In the genomic region with DNA sequence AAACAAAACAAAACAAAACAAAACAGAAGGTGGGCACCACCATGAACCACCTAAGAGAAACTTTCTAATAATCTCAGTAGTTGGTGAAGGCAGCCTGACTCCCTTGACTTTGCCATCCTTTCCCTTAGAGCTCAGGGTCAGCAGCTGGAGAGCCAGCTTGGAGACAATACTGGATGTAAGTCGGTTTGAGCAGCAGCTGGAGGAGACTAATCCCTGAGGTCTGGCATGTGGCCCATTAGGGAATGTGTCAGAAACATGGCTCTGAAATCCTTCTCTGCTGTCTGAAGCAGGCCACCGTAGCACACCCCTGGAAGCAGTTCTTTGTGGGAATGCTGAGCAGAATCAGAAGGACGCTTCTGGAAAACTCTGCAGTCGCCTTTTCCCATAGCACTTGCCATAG, we compare ENCODE assay signal across 17 mouse cellular contexts. TPM values are rescaled to one million over a fixed set of nuclear protein-coding genes. Genes with fewer than 3 reads are reported as not detected.
DNase-seq lines count a peak whose midpoint lies in the region; ATAC-seq lines count a peak whose summit lies in the region.
"Had no signal": no experiment of that assay in that cellular context is flagged by ENCODE, and none has a peak within 500 bp of the region (broad histone marks: within the 10 kb centered on the region; RNA-seq: fewer than 3 reads in every experiment).

No protein-coding gene starts in this region.

- ATAC-seq in heart, embryonic 13.5 days (ENCODE audit: extremely low read depth, insufficient number of reproducible peaks, low FRiP score, low TSS enrichment): no peak
- ATAC-seq in hindbrain, embryonic 16.5 days: no peak
- ATAC-seq: intestine, embryonic 16.5 days; midbrain, embryonic 13.5 days had no signal

- no peaks in the 10 kb centered on the region for H3K9me3 ChIP-seq in heart, embryonic 13.5 days
- H3K9me3 ChIP-seq in hindbrain, embryonic 16.5 days (ENCODE audit: control insufficient read depth, low read length): no peaks in the 10 kb centered on the region
- H3K9me3 ChIP-seq: embryonic facial prominence, embryonic 13.5 days; hindbrain, embryonic 13.5 days; midbrain, embryonic 13.5 days had no signal

- no peak overlapping the region for H3K4me3 ChIP-seq in heart, embryonic 13.5 days
- H3K4me3 ChIP-seq in hindbrain, embryonic 16.5 days (ENCODE audit: low read length): no peak overlapping the region
- H3K4me3 ChIP-seq: embryonic facial prominence, embryonic 13.5 days; hindbrain, embryonic 13.5 days; midbrain, embryonic 13.5 days had no signal

- 68% methylated on average over 4 of the region's 4 CpGs for WGBS in heart, embryonic 13.5 days
- WGBS in hindbrain, embryonic 16.5 days: 82% methylated on average over 4 of the region's 4 CpGs

- no peaks in the 10 kb centered on the region for H3K27me3 ChIP-seq in heart, embryonic 13.5 days (replicated peaks)
- H3K27me3 ChIP-seq in hindbrain, embryonic 16.5 days (replicated peaks; ENCODE audit: control insufficient read depth, insufficient read depth, low read length): no peaks in the 10 kb centered on the region
- H3K27me3 ChIP-seq: embryonic facial prominence, embryonic 13.5 days; hindbrain, embryonic 13.5 days; midbrain, embryonic 13.5 days had no signal

- peak; percentile 61 for DNase-seq in adrenal gland, postnatal 14 days
- no peak for DNase-seq in adrenal gland, postnatal 4 days (ENCODE audit: low spot score in 2 of 2)
- DNase-seq in heart, adult 8-10 months (ENCODE audit: low spot score): no peak
- DNase-seq in retina, postnatal 1 day: peak; percentile 69
- DNase-seq in retina, embryonic 14.5 days (ENCODE audit: low spot score): no peak
- DNase-seq in c-Kit-positive CD71-positive TER-119-positive erythroid progenitor cells, embryonic 14.5 days (ENCODE audit: low spot score): no peak
- DNase-seq: cerebellum, adult 11 months; layer of hippocampus, adult 9-11 months; right cerebral cortex, postnatal 25 days; thymus, postnatal 25 days had no signal

- no peak overlapping the region for H3K27ac ChIP-seq in heart, embryonic 13.5 days (replicated peaks)
- H3K27ac ChIP-seq in hindbrain, embryonic 16.5 days (ENCODE audit: low read depth, low read length): no peak overlapping the region
- H3K27ac ChIP-seq: embryonic facial prominence, embryonic 13.5 days; hindbrain, embryonic 13.5 days; kidney, postnatal 0 days; midbrain, embryonic 13.5 days had no signal

- H3K9ac ChIP-seq in heart, embryonic 13.5 days: peak overlapping the region; percentile 7; the same call in 1 of the 2 replicates
- H3K9ac ChIP-seq in hindbrain, embryonic 16.5 days (ENCODE audit: low read depth, low read length): no peak overlapping the region
- H3K9ac ChIP-seq: embryonic facial prominence, embryonic 13.5 days; hindbrain, embryonic 13.5 days; midbrain, embryonic 13.5 days had no signal

- peaks cover 97% of the 10 kb centered on the region for H3K36me3 ChIP-seq in heart, embryonic 13.5 days
- peaks cover 44% of the 10 kb centered on the region for H3K36me3 ChIP-seq in hindbrain, embryonic 16.5 days (ENCODE audit: control insufficient read depth, insufficient read depth, low read length)

- no peak overlapping the region for H3K4me2 ChIP-seq in heart, embryonic 13.5 days
- no peak overlapping the region for H3K4me2 ChIP-seq in hindbrain, embryonic 16.5 days (ENCODE audit: low read length)
- H3K4me2 ChIP-seq: embryonic facial prominence, embryonic 13.5 days; hindbrain, embryonic 13.5 days; midbrain, embryonic 13.5 days had no signal

- H3K4me1 ChIP-seq in heart, embryonic 13.5 days: no peaks in the 10 kb centered on the region
- H3K4me1 ChIP-seq in hindbrain, embryonic 16.5 days (ENCODE audit: control insufficient read depth, insufficient read depth, low read depth, low read length): no peaks in the 10 kb centered on the region
- H3K4me1 ChIP-seq: hindbrain, embryonic 13.5 days; midbrain, embryonic 13.5 days had no signal

RNA-seq across cellular contexts. Expression of gene Yars, which starts 21.9 kb away (rescaled TPM):
- total RNA-seq in adrenal gland, postnatal 14 days (2021): 72.1 and 85.5 TPM in 2 replicates
- total RNA-seq in adrenal gland, postnatal 4 days (2021): 10 to 100 TPM; 79.5 to 80.4 TPM
- 49.8 and 52.0 TPM in 2 replicates for polyA plus RNA-seq in heart, embryonic 13.5 days (2015; fragmentation: Nextera tagmentation; extraction: Ambion mirVana)
- total RNA-seq in heart, adult 8-10 months (2022): 10 to 100 TPM; 24.9 to 35.0 (median 29.2) TPM
- 108 and 112 TPM in 2 replicates for polyA plus RNA-seq in hindbrain, embryonic 16.5 days (2015; fragmentation: Nextera tagmentation; extraction: Ambion mirVana)

RNA-seq across cellular contexts. Expression of gene S100pbp, which starts 21.9 kb away (rescaled TPM):
- total RNA-seq in adrenal gland, postnatal 14 days (2021): 24.5 and 30.0 TPM in 2 replicates
- total RNA-seq in adrenal gland, postnatal 4 days (2021): 10 to 100 TPM; 42.7 to 44.7 TPM
- polyA plus RNA-seq in heart, embryonic 13.5 days (2015; fragmentation: Nextera tagmentation; extraction: Ambion mirVana): 12.3 and 14.3 TPM in 2 replicates
- total RNA-seq in heart, adult 8-10 months (2022): 10 to 100 TPM in 3 of 4 experiments, 1 to 10 TPM in 1; 8.2 to 15.2 (median 12.1) TPM
- polyA plus RNA-seq in hindbrain, embryonic 16.5 days (2015; fragmentation: Nextera tagmentation; extraction: Ambion mirVana): 19.1 and 21.6 TPM in 2 replicates

RNA-seq across cellular contexts. Expression of gene C77080, which starts 49.7 kb away (rescaled TPM):
- total RNA-seq in adrenal gland, postnatal 14 days (2021): 14.5 and 16.5 TPM in 2 replicates
- 10 to 100 TPM; 15.7 to 21.0 TPM for total RNA-seq in adrenal gland, postnatal 4 days (2021)
- 1.8 and 2.3 TPM in 2 replicates for polyA plus RNA-seq in heart, embryonic 13.5 days (2015; fragmentation: Nextera tagmentation; extraction: Ambion mirVana)
- total RNA-seq in heart, adult 8-10 months (2022): 1 to 10 TPM; 2.8 to 4.0 (median 3.2) TPM
- 7.0 and 10.8 TPM in 2 replicates for polyA plus RNA-seq in hindbrain, embryonic 16.5 days (2015; fragmentation: Nextera tagmentation; extraction: Ambion mirVana)

Comparison
In these comparisons a context has a peak if more than half of its experiments do, and no peak if none do; other contexts are left out.
1. DNase-seq: peak in adrenal gland, postnatal 14 days (single experiment) and retina, postnatal 1 day (single experiment); none in adrenal gland, postnatal 4 days (0 of 2), heart, adult 8-10 months (single experiment), retina, embryonic 14.5 days (single experiment) and c-Kit-positive CD71-positive TER-119-positive erythroid progenitor cells, embryonic 14.5 days (single experiment).